ENCODE assay signal across 1 mouse cellular context in the genomic region with DNA sequence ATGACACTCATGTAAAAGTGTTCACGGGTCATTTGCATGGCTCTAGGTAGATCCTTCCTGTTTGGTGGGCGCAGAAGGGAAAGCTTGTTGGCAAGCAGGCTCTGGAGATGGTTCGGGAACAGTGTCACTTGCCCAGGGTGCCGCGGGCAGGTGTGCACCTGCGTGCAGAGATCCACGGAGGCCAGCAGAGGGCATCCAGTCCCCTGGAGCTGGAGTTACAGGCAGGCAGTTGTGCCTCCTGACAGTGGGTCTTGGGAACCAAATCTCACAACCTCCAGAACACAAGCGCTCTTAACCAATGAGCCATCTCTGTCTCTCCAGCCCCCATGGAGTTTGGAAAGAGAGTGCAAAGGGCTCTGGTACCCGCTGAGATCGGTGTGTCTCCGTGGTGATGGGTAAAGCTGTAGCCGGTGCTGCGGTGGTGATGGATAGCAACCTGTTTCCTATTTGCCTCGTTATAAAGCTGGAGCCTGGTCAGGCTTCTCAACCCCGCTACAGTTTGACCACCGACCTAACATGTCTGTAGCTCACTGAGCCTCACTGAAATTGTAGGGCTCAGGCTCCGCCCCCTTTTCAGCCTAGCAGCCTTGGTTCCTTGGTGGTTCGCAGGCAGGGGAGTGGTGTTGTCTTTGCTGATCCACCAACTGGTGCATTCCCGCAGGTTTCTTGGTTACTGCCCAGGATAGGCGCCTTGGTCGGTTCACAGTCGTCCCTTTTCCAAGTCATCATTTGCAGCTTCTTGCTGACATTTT.
TF ChIP-seq lines count a peak whose summit lies in the region.

No protein-coding gene starts in this region.

TF ChIP-seq in C2C12, 6 proteins besides CTCF, POLR2A, EP300 and RAD21:
- TF ChIP-seq USF1 (IDR thresholded peaks at IDR 0.05; ENCODE audit: low read depth): no peak
- TF ChIP-seq MAX (IDR thresholded peaks at IDR 0.05): no peak
- no peak for TF ChIP-seq MYOG (IDR thresholded peaks at IDR 0.05; ENCODE audit: control insufficient read depth, extremely low read depth, insufficient read length)
- TF ChIP-seq CEBPB (IDR thresholded peaks at IDR 0.05; ENCODE audit: low read depth): no peak
- no peak for TF ChIP-seq MYOD1 (IDR thresholded peaks at IDR 0.05; ENCODE audit: control insufficient read depth, insufficient read length, low read depth)
- no peak for TF ChIP-seq FOSL1 (IDR thresholded peaks at IDR 0.05; ENCODE audit: insufficient read depth, low read length, poor library complexity, severe bottlenecking)
TF ChIP-seq in C2C12: peak in this region for 0.
